Mouse (Mus musculus) stomach, embryonic 16.5 days (tissue): ENCODE results near the gene Msantd4. TPM values are rescaled to one million over a fixed set of nuclear protein-coding genes. Genes with fewer than 3 reads are reported as not detected.
"Not testable (repeated sequence)": the region's sequence is repeated elsewhere in the genome, so short reads cannot be mapped to it uniquely, and the experiment has no call there.

Experiments
- ATAC-seq: fragments of 200-750 bp; cut with Nextera tagmentation; 2 replicates; pipeline ENCODE4 v1.8.0; 2017; ENCODE audit warnings: moderate number of reproducible peaks, moderate TSS enrichment; ENCODE audit not compliant: insufficient read depth, low FRiP score
- H3K27ac ChIP-seq: fragments of 300-500 bp; sonication (generic); 2 replicates; pipeline ENCODE4 v1.5.1; 2014; ENCODE audit warnings: low read length
- H3K27me3 ChIP-seq: fragments of 300-500 bp; sonication (generic); 2 replicates; pipeline ENCODE4 v1.6.1; 2014; ENCODE audit warnings: low read length, control low read depth, mixed read lengths; ENCODE audit not compliant: control insufficient read depth, insufficient read depth
- H3K36me3 ChIP-seq: fragments of 300-500 bp; sonication (generic); 2 replicates; pipeline ENCODE4 v1.6.1; 2014; ENCODE audit warnings: low read length; ENCODE audit not compliant: control insufficient read depth, insufficient read depth
- H3K4me1 ChIP-seq: fragments of 300-500 bp; sonication (generic); 2 replicates; pipeline ENCODE4 v1.6.1; 2014; ENCODE audit warnings: low read length, control low read depth, mixed read lengths; ENCODE audit not compliant: control insufficient read depth, insufficient read depth
- H3K4me2 ChIP-seq: fragments of 300-500 bp; sonication (generic); 2 replicates; pipeline ENCODE4 v1.6.1; 2014; ENCODE audit warnings: low read depth, low read length, mixed read lengths
- H3K4me3 ChIP-seq: fragments of 300-500 bp; sonication (generic); replicated peaks from 2 replicates; pipeline ENCODE4 v1.5.1; 2014; ENCODE audit warnings: mild to moderate bottlenecking, low read length
- H3K9ac ChIP-seq: fragments of 300-500 bp; sonication (generic); 2 replicates; pipeline ENCODE4 v1.6.1; 2014; ENCODE audit warnings: low read length
- H3K9me3 ChIP-seq: fragments of 300-500 bp; sonication (generic); replicated peaks from 2 replicates; pipeline ENCODE4 v1.6.1; 2016; ENCODE audit warnings: low read length, control low read depth; ENCODE audit not compliant: control insufficient read depth
- WGBS: fragments of 180-500 bp; shearing (Covaris S2); extraction: QIAGEN DNeasy Blood & Tissue Kit; methylation state at CpG from one replicate; pipeline ENCODE4 v1.1.7; 2014; 5-methylcytosine and 5-hydroxymethylcytosine counted together
- microRNA-seq: library from miRNA; unstranded; fragments of <30 nt; microRNA quantifications from one replicate; pipeline ENCODE4, GENCODE M21; 2016
- polyA plus RNA-seq: library from polyadenylated mRNA; unstranded; fragments of >200 nt; fragmentation: Nextera tagmentation; extraction: Ambion mirVana; gene quantifications from 2 replicates; pipeline ENCODE4 v1.2.1, GENCODE M21; 2015

The Msantd4 gene
- 39.5 and 39.7 TPM in 2 replicates for polyA plus RNA-seq

DNA sequence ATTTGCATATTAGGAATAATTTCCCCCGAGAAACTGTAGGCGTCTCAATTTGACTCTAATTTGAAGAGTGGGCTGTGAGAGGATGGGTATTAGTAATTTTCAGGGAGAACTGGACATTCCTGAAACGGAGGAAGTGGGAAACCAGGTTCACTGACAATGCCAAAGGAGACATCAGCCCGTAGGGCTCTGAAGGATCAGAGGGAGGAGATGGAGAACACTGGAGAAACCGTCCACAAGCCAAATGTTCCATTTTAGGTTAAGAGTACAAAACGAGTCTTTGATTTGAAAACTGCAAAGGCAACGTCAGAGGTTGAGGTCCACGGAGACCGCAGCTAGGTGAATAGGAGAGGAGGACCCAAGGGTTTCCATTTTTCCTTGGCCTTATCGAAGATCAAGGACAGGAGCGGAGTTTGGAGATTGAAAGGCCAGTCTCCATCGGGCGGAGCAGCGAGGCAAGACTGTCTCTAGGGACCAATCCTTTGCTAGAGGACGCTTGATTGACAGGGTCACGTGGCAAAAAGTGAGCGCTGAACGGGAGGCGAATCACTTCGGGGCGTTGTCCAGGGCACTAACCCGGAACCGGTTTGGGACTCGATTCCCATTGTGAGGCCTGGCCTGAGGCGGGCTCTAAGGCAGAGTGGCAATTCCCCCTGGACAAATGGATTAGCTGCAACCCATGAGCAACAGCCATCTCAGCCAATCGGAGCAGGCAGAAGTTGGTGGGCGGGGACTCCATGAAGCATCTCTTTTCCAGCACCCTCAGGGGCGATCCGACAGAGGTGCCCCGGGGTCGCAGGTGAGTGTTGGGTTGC, at the start of gene Msantd4:
Gene Msantd4 (plus strand): TSS at position 735 of the 812 bp plus-strand sequence.
- no peaks in the 10 kb centered on the region for H3K9me3 ChIP-seq
- H3K27ac ChIP-seq, result peak within 1 kb of the TSS; percentile 77
- peak within 1 kb of the TSS; percentile 80 for H3K9ac ChIP-seq
- H3K4me3 ChIP-seq, result peak within 1 kb of the TSS; percentile 70
- ATAC-seq, result peak; percentile 100
- H3K36me3 ChIP-seq, result no peaks in the 10 kb centered on the region
- H3K27me3 ChIP-seq, result no peaks in the 10 kb centered on the region
- peaks cover 10% of the 10 kb centered on the region; the same call in 1 of the 2 replicates for H3K4me1 ChIP-seq
- WGBS, result 3% methylated on average over 31 of the region's 31 CpGs
- peak within 1 kb of the TSS; percentile 71 for H3K4me2 ChIP-seq

GRCm38 (mm10) chr9:4353163-4353562, 23.2 kb upstream of the Msantd4 start:
- Histone ChIP-seq H3K9me3 (no peaks in the 10 kb centered on the region), H3K9ac (no peak overlapping the region), H3K36me3 (no peaks in the 10 kb centered on the region), H3K27me3 (no peaks in the 10 kb centered on the region), H3K4me1 (no peaks in the 10 kb centered on the region), H3K27ac (no peak overlapping the region), H3K4me2 (no peak overlapping the region), H3K4me3 (no peak overlapping the region)
- 90% methylated on average over 1 of the region's 1 CpGs for WGBS
- no peak for ATAC-seq

DNA sequence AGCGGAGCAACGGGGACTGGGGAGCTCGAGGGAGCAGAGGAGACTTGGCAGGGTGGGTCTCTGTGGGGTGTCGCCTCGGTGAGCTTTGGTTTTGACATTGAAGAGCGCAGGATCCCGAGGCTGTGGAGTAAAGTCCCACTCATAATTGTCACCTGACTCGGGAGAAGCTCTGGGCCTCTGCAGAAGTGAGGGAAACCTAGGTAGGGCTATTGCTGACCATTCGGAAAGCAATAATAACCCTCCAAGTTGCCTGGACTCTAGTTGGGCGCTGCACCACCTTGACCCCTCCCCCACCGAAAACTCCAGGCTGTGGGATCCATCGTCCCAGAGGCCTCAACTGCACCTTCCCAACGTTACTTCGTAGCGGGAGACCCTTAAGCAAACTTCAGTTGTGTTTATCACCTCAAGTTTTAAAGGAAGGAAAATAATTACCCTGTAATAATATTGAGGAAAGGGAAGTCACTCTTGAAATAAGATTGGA, 318 bp downstream of the Msantd4 start:
- peaks cover 10% of the 10 kb centered on the region; the same call in 1 of the 2 replicates for H3K4me1 ChIP-seq
- peak overlapping the region; percentile 76 for H3K27ac ChIP-seq
- no peak; the same call in 1 of the 2 replicates for ATAC-seq
- no peaks in the 10 kb centered on the region for H3K36me3 ChIP-seq
- peak overlapping the region; percentile 66 for H3K4me2 ChIP-seq
- no peaks in the 10 kb centered on the region for H3K9me3 ChIP-seq
- no peaks in the 10 kb centered on the region for H3K27me3 ChIP-seq
- H3K4me3 ChIP-seq, result peak overlapping the region; percentile 70
- peak overlapping the region; percentile 80 for H3K9ac ChIP-seq
- 0% methylated on average over 15 of the region's 15 CpGs for WGBS

DNA sequence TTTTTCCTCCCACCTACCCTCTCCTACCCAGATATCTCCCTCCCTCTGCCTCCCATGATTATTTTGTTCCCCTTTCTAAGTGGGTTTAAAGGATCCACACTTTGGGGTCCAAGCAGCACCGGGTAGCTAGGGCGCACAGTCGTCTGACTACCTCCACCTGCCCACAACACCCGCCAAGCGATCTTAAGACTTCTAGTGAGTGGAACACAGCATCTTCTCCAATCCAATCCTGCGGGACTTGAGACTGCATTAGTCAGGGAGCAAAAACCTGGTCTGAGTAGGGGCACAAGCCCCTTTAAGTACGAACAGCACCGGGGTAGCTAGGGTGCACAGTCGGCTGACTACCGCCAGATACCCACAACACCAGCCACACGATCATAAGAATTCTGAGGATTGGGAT, 24.4 kb downstream of the Msantd4 start:
- not testable (repeated sequence) for H3K4me2 ChIP-seq, H3K4me1 ChIP-seq, H3K9me3 ChIP-seq, H3K27ac ChIP-seq, H3K9ac ChIP-seq, H3K36me3 ChIP-seq, H3K27me3 ChIP-seq, H3K4me3 ChIP-seq, ATAC-seq
- WGBS, result 88% methylated on average over 11 of the region's 11 CpGs

Small RNA genes within 50 kb of the gene (microRNA-seq; reads per million reads assigned to microRNA genes)
- not detected for gene Gm23992

Other genes starting within 250 kb of the Msantd4 start
- gene Aasdhppt, start 67.1 kb upstream of the Msantd4 start, polyA plus RNA-seq, result 28.2 and 35.4 TPM in 2 replicates
- gene Kbtbd3, start 66.7 kb upstream of the Msantd4 start, polyA plus RNA-seq, result 6.2 and 7.8 TPM in 2 replicates